Mouse (Mus musculus) stomach, embryonic 14.5 days (tissue): Measurements from ENCODE around the gene Pde4c. TPM values are rescaled to one million over a fixed set of nuclear protein-coding genes. Genes with fewer than 3 reads are reported as not detected.

Source experiments
- microRNA-seq: library from miRNA; unstranded; fragments of <30 nt; microRNA quantifications from one replicate; pipeline ENCODE4, GENCODE M21; 2016
- polyA plus RNA-seq: library from polyadenylated mRNA; unstranded; fragments of >200 nt; fragmentation: Nextera tagmentation; extraction: Ambion mirVana; gene quantifications from 2 replicates; pipeline ENCODE4 v1.2.1, GENCODE M21; 2014

Pde4c gene
- polyA plus RNA-seq, 1 experiment from 2014 or later: 0.29 TPM

Small RNAs within 50 kb of the gene (microRNA-seq; reads per million reads assigned to microRNA genes)
- gene Mir7240: 1.0 reads per million

Other genes with a start within 250 kb of the Pde4c start
- gene Klhl26, start 246.8 kb upstream of the Pde4c start, polyA plus RNA-seq: 20.9 and 22.1 TPM in 2 replicates
- 4.8 and 6.4 TPM in 2 replicates for gene Tmem59l, start 236.4 kb upstream of the Pde4c start, polyA plus RNA-seq
- gene Crlf1, start 230.6 kb upstream of the Pde4c start, polyA plus RNA-seq: 1.6 and 1.8 TPM in 2 replicates
- gene Rex1bd, start 217.0 kb upstream of the Pde4c start, polyA plus RNA-seq: 132 and 149 TPM in 2 replicates
- 1,056 and 1,119 TPM in 2 replicates for gene Uba52, start 212.9 kb upstream of the Pde4c start, polyA plus RNA-seq
- gene Fkbp8, start 196.0 kb upstream of the Pde4c start, polyA plus RNA-seq: 258 and 281 TPM in 2 replicates
- gene Kxd1, start 195.8 kb upstream of the Pde4c start, polyA plus RNA-seq: 58.9 and 72.3 TPM in 2 replicates
- 17.1 and 17.9 TPM in 2 replicates for gene Ell, start 184.3 kb upstream of the Pde4c start, polyA plus RNA-seq
- gene Isyna1, start 129.3 kb upstream of the Pde4c start, polyA plus RNA-seq: 81.3 and 82.4 TPM in 2 replicates
- gene Ssbp4, start 114.8 kb upstream of the Pde4c start, polyA plus RNA-seq: 121 and 122 TPM in 2 replicates
- 1.9 and 2.9 TPM in 2 replicates for gene Lrrc25, start 107.6 kb upstream of the Pde4c start, polyA plus RNA-seq
- 0.17 and 0.24 TPM in 2 replicates for gene Gdf15, start 91.3 kb upstream of the Pde4c start, polyA plus RNA-seq
- gene Pgpep1, start 63.3 kb upstream of the Pde4c start, polyA plus RNA-seq: 67.7 and 70.8 TPM in 2 replicates
- 234 and 244 TPM in 2 replicates for gene Lsm4, start 50.5 kb upstream of the Pde4c start, polyA plus RNA-seq
- gene Jund, start 24.8 kb upstream of the Pde4c start, polyA plus RNA-seq: 78.9 and 105 TPM in 2 replicates
- 0.06 and 0.10 TPM in 2 replicates for gene Iqcn, start 20.3 kb upstream of the Pde4c start, polyA plus RNA-seq
- 0.51 and 0.63 TPM in 2 replicates for gene Gm3336, start 5.2 kb upstream of the Pde4c start, polyA plus RNA-seq
- gene Rab3a, start 31.0 kb downstream of the Pde4c start, polyA plus RNA-seq: 27.0 and 28.7 TPM in 2 replicates
- gene Mpv17l2, start 37.2 kb downstream of the Pde4c start, polyA plus RNA-seq: 42.8 and 43.1 TPM in 2 replicates
- 44.5 and 45.1 TPM in 2 replicates for gene Pik3r2, start 53.0 kb downstream of the Pde4c start, polyA plus RNA-seq
- gene Mast3, start 81.3 kb downstream of the Pde4c start, polyA plus RNA-seq: 10.7 and 13.2 TPM in 2 replicates
- gene Il12rb1, start 84.7 kb downstream of the Pde4c start, polyA plus RNA-seq: 0.59 TPM in 1 of 2 replicates, not detected in the other
- 5.8 and 8.7 TPM in 2 replicates for gene Arrdc2, start 116.0 kb downstream of the Pde4c start, polyA plus RNA-seq
- 1.6 and 2.1 TPM in 2 replicates for gene Kcnn1, start 139.5 kb downstream of the Pde4c start, polyA plus RNA-seq
- gene Ccdc124, start 150.2 kb downstream of the Pde4c start, polyA plus RNA-seq: 92.1 and 102 TPM in 2 replicates
- 4.2 and 4.8 TPM in 2 replicates for gene Slc5a5, start 169.0 kb downstream of the Pde4c start, polyA plus RNA-seq
- gene Rpl18a, start 173.7 kb downstream of the Pde4c start, polyA plus RNA-seq: 5,566 and 6,204 TPM in 2 replicates
- 41.5 and 42.0 TPM in 2 replicates for gene Map1s, start 182.2 kb downstream of the Pde4c start, polyA plus RNA-seq